Mouse (Mus musculus) kidney, adult 2 months (tissue): Measurements from ENCODE around the gene Odf4. TPM values are rescaled to one million over a fixed set of nuclear protein-coding genes. Genes with fewer than 3 reads are reported as not detected.
"Not testable (repeated sequence)": the region's sequence is repeated elsewhere in the genome, so short reads cannot be mapped to it uniquely, and the experiment has no call there.

Source experiments
- DNase-seq: peaks from one replicate; pipeline ENCODE4 v3.0.0; 2021
- H3K27ac ChIP-seq: fragments of 200-500 bp; 2 replicates; pipeline ENCODE4 v1.5.1; 2012; ENCODE audit warnings: low read depth, low read length, control low read depth, inconsistent platforms; ENCODE audit not compliant: insufficient read depth
- H3K27me3 ChIP-seq: fragments of 200-500 bp; replicated peaks from 2 replicates; pipeline ENCODE4 v1.6.1; 2012; ENCODE audit warnings: mild to moderate bottlenecking, moderate library complexity, low read length, inconsistent platforms; ENCODE audit not compliant: control insufficient read depth, insufficient read depth
- H3K36me3 ChIP-seq: fragments of 200-500 bp; 2 replicates; pipeline ENCODE4 v1.6.1; 2012; ENCODE audit warnings: mild to moderate bottlenecking, moderate library complexity, low read length, inconsistent platforms; ENCODE audit not compliant: control insufficient read depth, insufficient read depth
- H3K4me1 ChIP-seq: fragments of 200-500 bp; 2 replicates; pipeline ENCODE4 v1.6.1; 2011; ENCODE audit warnings: low read length; ENCODE audit not compliant: control insufficient read depth, insufficient read depth
- H3K4me3 ChIP-seq: fragments of 200-500 bp; 2 replicates; pipeline ENCODE4 v1.5.1; 2011; ENCODE audit warnings: mild to moderate bottlenecking, low read depth, low read length, control low read depth; ENCODE audit not compliant: insufficient read depth
- CTCF ChIP-seq: fragments of 200-500 bp; conservative IDR thresholded peaks from 2 replicates; pipeline ENCODE4 v1.5.1; 2011; ENCODE audit warnings: low read depth, mild to moderate bottlenecking, control low read depth, low read length, moderate library complexity, mixed read lengths; ENCODE audit not compliant: insufficient read depth, insufficient read length
- POLR2A ChIP-seq: fragments of 200-500 bp; IDR thresholded peaks from one replicate; pipeline ENCODE4 v1.6.1; 2011; ENCODE audit warnings: low read depth, low read length, control low read depth
- WGBS: fragments of 180-500 bp; shearing (Covaris S2); methylation state at CpG from one replicate; pipeline ENCODE4 v1.1.7; 2018; 5-methylcytosine and 5-hydroxymethylcytosine counted together
- polyA plus RNA-seq: library from polyadenylated mRNA; depleted of rRNA; stranded (reverse); fragments of >200 nt; gene quantifications from 2 replicates; pipeline ENCODE4 v1.2.3, GENCODE M21; 2012

Odf4 gene
- polyA plus RNA-seq, 1 experiment, result 0.33 TPM

GRCm38 (mm10) chr11:68967337-68968282, 40.7 kb upstream of the Odf4 start, which contains the start of gene Slc25a35:
Gene Slc25a35 (plus strand): TSS chr11:68968131.
- Histone ChIP-seq H3K27ac (peak within 1 kb of the TSS; percentile 81), H3K27me3 (no peaks in the 10 kb centered on the region), H3K4me1 (peaks cover 11% of the 10 kb centered on the region), H3K36me3 (no peaks in the 10 kb centered on the region), H3K4me3 (peak within 1 kb of the TSS; percentile 76)
- TF ChIP-seq POLR2A (peak; percentile 9), CTCF (0 out of 2 replicates have a peak, but pooled peaks have one; percentile 10)
- under 1% methylated on average over 50 of the region's 50 CpGs for WGBS
- peak; percentile 97 for DNase-seq

- WGBS, result 44% methylated on average over 1 of the region's 1 CpGs
- Histone ChIP-seq H3K27me3 (no peaks in the 10 kb centered on the region), H3K27ac (no peak overlapping the region), H3K36me3 (no peaks in the 10 kb centered on the region), H3K4me1 (peaks cover 14% of the 10 kb centered on the region), H3K4me3 (no peak overlapping the region)
- TF ChIP-seq CTCF, result no peak
- no peak for TF ChIP-seq POLR2A
- no peak for DNase-seq
Measured at GRCm38 (mm10) chr11:68966554-68966953, 39.7 kb upstream of the Odf4 start.

GRCm38 (mm10) chr11:68965845-68966244, 39.0 kb upstream of the Odf4 start:
- DNase-seq, result peak; percentile 77
- Histone ChIP-seq H3K36me3 (no peaks in the 10 kb centered on the region), H3K27me3 (no peaks in the 10 kb centered on the region), H3K4me1 (peaks cover 14% of the 10 kb centered on the region), H3K4me3 (no peak overlapping the region), H3K27ac (no peak overlapping the region)
- no peak for TF ChIP-seq CTCF
- no peak for TF ChIP-seq POLR2A
- 41% methylated on average over 3 of the region's 3 CpGs for WGBS

- no peaks in the 10 kb centered on the region for H3K27me3 ChIP-seq
- H3K4me3 ChIP-seq, result no peak overlapping the region
- no peak for TF ChIP-seq CTCF
- no peaks in the 10 kb centered on the region for H3K36me3 ChIP-seq
- H3K27ac ChIP-seq, result no peak overlapping the region
- no peak for DNase-seq
- H3K4me1 ChIP-seq, result peaks cover 12% of the 10 kb centered on the region
Measured at GRCm38 (mm10) chr11:68965050-68965449, 38.2 kb upstream of the Odf4 start.

GRCm38 (mm10) chr11:68963405-68963804, 36.5 kb upstream of the Odf4 start:
- Histone ChIP-seq H3K36me3 (no peaks in the 10 kb centered on the region), H3K4me3 (no peak overlapping the region), H3K4me1 (peaks cover 9% of the 10 kb centered on the region), H3K27ac (no peak overlapping the region), H3K27me3 (no peaks in the 10 kb centered on the region)
- WGBS, result 64% methylated on average over 2 of the region's 2 CpGs
- no peak for DNase-seq
- TF ChIP-seq CTCF, result no peak
- no peak for TF ChIP-seq POLR2A

- H3K4me3 ChIP-seq, H3K27me3 ChIP-seq, H3K36me3 ChIP-seq, DNase-seq, H3K27ac ChIP-seq, H3K4me1 ChIP-seq: not testable (repeated sequence)
- WGBS, result 23% methylated on average over 11 of the region's 11 CpGs
Measured at GRCm38 (mm10) chr11:68962159-68962558, 35.3 kb upstream of the Odf4 start.

GRCm38 (mm10) chr11:68961596-68961995, 34.7 kb upstream of the Odf4 start:
- no peaks in the 10 kb centered on the region for H3K27me3 ChIP-seq
- 64% methylated on average over 3 of the region's 3 CpGs for WGBS
- TF ChIP-seq CTCF, result no peak
- TF ChIP-seq POLR2A, result no peak

More at GRCm38 (mm10) chr11:68961596-68961995, 34.7 kb upstream of the Odf4 start:
- peaks cover 3% of the 10 kb centered on the region for H3K4me1 ChIP-seq
- H3K36me3 ChIP-seq, result no peaks in the 10 kb centered on the region
- no peak overlapping the region for H3K27ac ChIP-seq
- no peak overlapping the region for H3K4me3 ChIP-seq
- no peak for DNase-seq
